Mouse (Mus musculus) ES-E14 (cell line): ENCODE data around the gene Ltbp3. TPM values are rescaled to one million over a fixed set of nuclear protein-coding genes. Genes with fewer than 3 reads are reported as not detected.

ENCODE experiments used
- DNase-seq: peaks from one replicate; pipeline ENCODE4 v3.0.0-alpha.2; 2013; ENCODE audit warnings: low read depth, low spot score
- H3K27ac ChIP-seq: 2 replicates; pipeline ENCODE4 v1.5.1; 2012; ENCODE audit warnings: low read depth, mild to moderate bottlenecking, low read length, moderate library complexity, mixed read lengths; ENCODE audit not compliant: poor library complexity, insufficient read depth, severe bottlenecking
- H3K36me3 ChIP-seq: 2 replicates; pipeline ENCODE4 v1.6.1; 2012; ENCODE audit warnings: mild to moderate bottlenecking, low read length, moderate library complexity, mixed read lengths; ENCODE audit not compliant: control insufficient read depth, poor library complexity, insufficient read depth, severe bottlenecking
- H3K4me1 ChIP-seq, 2 experiments: fragments of 150-350 bp in 1 of 2; sonication (generic) in 1 of 2; 2 replicates each; pipeline ENCODE4 v1.6.1; 2012; ENCODE audit warnings: low read length in 2 of 2, mild to moderate bottlenecking in 1 of 2, mixed read lengths in 1 of 2; ENCODE audit not compliant: control insufficient read depth in 2 of 2, insufficient read depth in 2 of 2, poor library complexity in 1 of 2
- H3K4me3 ChIP-seq, 2 experiments: fragments of 150-350 bp in 1 of 2; sonication (generic) in 1 of 2; 2 replicates each; pipeline ENCODE4 v1.5.1; 2012; ENCODE audit warnings: low read length in 2 of 2, low read depth in 1 of 2, mild to moderate bottlenecking in 1 of 2, mixed read lengths in 1 of 2; ENCODE audit not compliant: insufficient read depth in 1 of 2, poor library complexity in 1 of 2, severe bottlenecking in 1 of 2
- H3K9ac ChIP-seq: 2 replicates; pipeline ENCODE4 v1.6.1; 2012; ENCODE audit warnings: low read depth, mild to moderate bottlenecking, low read length, mixed read lengths; ENCODE audit not compliant: poor library complexity, insufficient read depth, severe bottlenecking
- H3K9me3 ChIP-seq: fragments of 150-350 bp; sonication (generic); 2 replicates; pipeline ENCODE4 v1.6.1; 2012; ENCODE audit warnings: low read depth, mild to moderate bottlenecking, low read length; ENCODE audit not compliant: control insufficient read depth, insufficient read depth
- CHD2 ChIP-seq: IDR thresholded peaks from 2 replicates; pipeline ENCODE4 v1.6.1; 2014; ENCODE audit warnings: mild to moderate bottlenecking, low read depth, low read length, inconsistent platforms
- HCFC1 ChIP-seq: IDR thresholded peaks from 2 replicates; pipeline ENCODE4 v1.6.1; 2012; ENCODE audit warnings: low read length, inconsistent platforms, borderline replicate concordance; ENCODE audit not compliant: insufficient read depth
- MAFK ChIP-seq: IDR thresholded peaks from 2 replicates; pipeline ENCODE4 v1.6.1; 2014; ENCODE audit warnings: mild to moderate bottlenecking, low read depth, low read length, inconsistent platforms; ENCODE audit not compliant: insufficient read depth
- ZC3H11A ChIP-seq: IDR thresholded peaks from 2 replicates; pipeline ENCODE4 v1.6.1; 2012; ENCODE audit warnings: low read depth, mild to moderate bottlenecking, inconsistent platforms, low read length, borderline replicate concordance
- ZNF384 ChIP-seq: IDR thresholded peaks from 2 replicates; pipeline ENCODE4 v1.6.1; 2012; ENCODE audit warnings: low read depth, low read length, inconsistent platforms
- in situ Hi-C, 2 experiments: fragments of 600-800 bp; cut with MboI; formaldehyde crosslinking; loops; one replicate each; pipeline ENCODE4 v1.15.1; 2025; ENCODE audit warnings: low sequenced_read_pairs in 2 of 2, inconsistent platforms in 1 of 2; ENCODE audit not compliant: unreplicated experiment in 2 of 2
- total RNA-seq: library from RNA; depleted of rRNA; stranded (reverse); fragments of 300-350 nt; gene quantifications from 2 replicates; pipeline ENCODE4 v1.2.3, GENCODE M21; 2012

The Ltbp3 gene
- total RNA-seq, 1 experiment: 7.0 TPM

DNA sequence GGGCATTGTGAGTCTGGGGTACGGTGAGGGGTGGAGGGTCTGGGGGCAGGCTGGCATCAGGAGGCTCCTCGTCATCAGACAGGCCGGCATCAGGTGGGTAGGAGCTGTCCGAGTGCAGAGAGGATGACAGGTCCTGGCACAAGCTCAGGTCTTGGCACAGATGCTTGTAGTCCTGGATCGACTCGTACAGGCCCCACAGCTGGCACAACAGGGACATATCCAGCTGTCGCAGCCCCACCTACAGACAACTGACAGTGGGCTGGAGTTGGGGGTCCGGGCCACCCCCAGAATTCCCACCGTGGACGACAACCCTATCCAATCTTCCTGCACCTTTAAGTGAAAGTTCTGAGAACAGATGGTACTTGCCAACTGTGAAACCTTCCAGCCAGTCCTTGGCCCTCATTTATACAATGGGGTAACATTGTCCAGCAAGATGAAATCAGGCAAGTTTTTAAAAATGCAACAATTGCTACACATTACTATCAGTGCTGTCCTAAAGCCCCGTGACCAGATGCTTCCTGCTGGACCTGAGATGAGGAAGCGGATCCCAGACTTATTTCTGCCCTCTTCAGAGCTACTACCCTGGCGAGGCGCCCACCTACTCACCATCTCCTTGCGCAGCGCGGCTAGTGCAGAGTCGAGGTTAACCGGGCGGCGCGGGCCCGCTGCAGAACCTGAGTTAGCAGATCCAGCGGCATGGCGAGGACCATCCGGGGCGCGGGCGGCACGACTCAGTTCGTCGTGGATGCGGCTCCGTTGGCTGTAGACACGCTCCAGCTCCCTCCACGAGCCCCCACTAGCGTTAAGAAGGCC, 11.9 kb upstream of the Ltbp3 start:
- peak overlapping the region; percentile 89 for H3K9ac ChIP-seq
- TF ChIP-seq HCFC1 (no peak), CHD2 (no peak), ZNF384 (no peak), MAFK (no peak), ZC3H11A (no peak)
- no peak for DNase-seq
- H3K9me3 ChIP-seq: no peaks in the 10 kb centered on the region
- peaks cover 8% of the 10 kb centered on the region for H3K36me3 ChIP-seq
- peak overlapping the region; percentile 68 to 87 for H3K4me3 ChIP-seq
- no peak overlapping the region for H3K27ac ChIP-seq
- in situ Hi-C loops: no loop called here
- peaks cover 2 to 35% of the 10 kb centered on the region in 2 experiments; a peak in 2 of 4 replicates for H3K4me1 ChIP-seq

DNA sequence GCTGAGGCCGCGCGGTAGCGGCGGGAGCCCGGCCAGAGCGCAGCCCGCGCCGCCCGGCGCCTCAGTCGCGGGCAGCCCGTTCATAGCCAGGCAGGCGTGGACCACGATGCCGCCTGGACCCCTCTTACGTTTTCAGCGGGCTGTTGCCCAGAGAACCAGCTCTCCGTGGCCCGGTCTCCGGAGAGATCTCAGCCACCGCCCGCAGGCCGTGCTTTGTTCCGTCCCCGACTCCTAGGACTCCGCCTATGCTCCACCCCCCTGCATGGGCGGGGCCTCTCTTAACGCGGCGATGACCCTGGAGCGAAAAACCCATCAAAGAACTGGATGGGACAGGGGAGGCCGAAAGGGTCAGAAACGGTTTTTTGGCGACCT, 11.3 kb upstream of the Ltbp3 start, which contains the start of gene Fam89b:
Gene Fam89b, minus strand, starts transcription at position 210 of the 372 bp plus-strand sequence.
- peak; percentile 81 for DNase-seq
- in situ Hi-C loops: no loop called here
- peaks cover 2 to 32% of the 10 kb centered on the region in 2 experiments; a peak in 2 of 4 replicates for H3K4me1 ChIP-seq

DNA sequence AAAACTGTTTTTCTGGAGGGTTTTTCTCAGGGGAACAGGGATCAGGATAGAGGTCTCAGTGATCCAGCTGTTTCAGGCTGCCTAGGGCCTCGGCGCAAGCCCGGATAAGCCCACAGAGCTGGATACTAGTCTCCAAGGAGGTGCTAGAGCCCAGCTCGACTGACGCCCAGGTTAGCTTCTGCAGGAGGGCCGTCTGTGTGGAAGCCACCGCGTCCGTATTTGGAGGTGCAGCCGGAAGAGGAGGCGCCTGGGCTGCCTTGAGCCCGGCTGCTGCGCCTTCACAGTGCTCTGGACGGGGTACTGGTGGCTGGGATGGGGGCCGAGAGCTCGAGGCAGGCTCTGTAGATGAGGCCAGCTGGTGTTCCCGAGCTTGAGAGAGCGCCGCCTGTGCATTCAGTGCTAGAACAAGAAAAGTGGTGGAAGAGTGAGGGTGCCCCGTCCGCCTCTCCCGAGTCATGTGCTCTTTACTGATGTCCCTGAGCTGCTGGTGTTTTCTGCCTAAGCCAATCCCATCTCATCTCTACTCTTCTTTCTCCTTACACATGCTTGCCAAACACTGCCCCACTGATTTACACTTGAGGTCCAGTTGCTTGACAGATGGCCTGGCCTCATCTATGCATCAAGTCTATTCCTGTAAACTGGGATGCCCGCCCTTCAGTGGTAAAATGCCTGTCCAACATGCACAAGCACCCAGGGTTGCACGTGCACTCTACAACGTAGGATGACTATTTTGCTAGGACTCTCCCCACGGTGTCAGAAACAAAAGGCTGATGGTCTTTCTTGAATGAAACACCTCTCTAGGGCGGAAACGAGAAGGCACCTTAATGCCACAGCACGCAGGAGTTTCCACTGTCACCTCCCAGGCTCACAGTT, 10.2 kb upstream of the Ltbp3 start:
- no peak for DNase-seq
- Histone ChIP-seq H3K9ac (peak overlapping the region; percentile 78), H3K4me3 (peak overlapping the region; percentile 80 to 88), H3K4me1 (peaks cover 2 to 25% of the 10 kb centered on the region in 2 experiments; a peak in 2 of 4 replicates), H3K9me3 (no peaks in the 10 kb centered on the region), H3K36me3 (peaks cover 8% of the 10 kb centered on the region), H3K27ac (no peak overlapping the region)
- in situ Hi-C loops: no loop called here
- TF ChIP-seq ZC3H11A (no peak), MAFK (no peak), HCFC1 (no peak), ZNF384 (no peak), CHD2 (no peak)

More for the DNA sequence above, 11.3 kb upstream of the Ltbp3 start, which contains the start of gene Fam89b:
- no peak within 1 kb of the TSS for H3K27ac ChIP-seq
- peak within 1 kb of the TSS; percentile 89 for H3K9ac ChIP-seq
- H3K36me3 ChIP-seq: peaks cover 8% of the 10 kb centered on the region
- TF ChIP-seq ZNF384 (no peak), MAFK (no peak), CHD2 (no peak), ZC3H11A (no peak), HCFC1 (no peak)
- H3K9me3 ChIP-seq: no peaks in the 10 kb centered on the region
- peak within 1 kb of the TSS; percentile 87 to 88 for H3K4me3 ChIP-seq

DNA sequence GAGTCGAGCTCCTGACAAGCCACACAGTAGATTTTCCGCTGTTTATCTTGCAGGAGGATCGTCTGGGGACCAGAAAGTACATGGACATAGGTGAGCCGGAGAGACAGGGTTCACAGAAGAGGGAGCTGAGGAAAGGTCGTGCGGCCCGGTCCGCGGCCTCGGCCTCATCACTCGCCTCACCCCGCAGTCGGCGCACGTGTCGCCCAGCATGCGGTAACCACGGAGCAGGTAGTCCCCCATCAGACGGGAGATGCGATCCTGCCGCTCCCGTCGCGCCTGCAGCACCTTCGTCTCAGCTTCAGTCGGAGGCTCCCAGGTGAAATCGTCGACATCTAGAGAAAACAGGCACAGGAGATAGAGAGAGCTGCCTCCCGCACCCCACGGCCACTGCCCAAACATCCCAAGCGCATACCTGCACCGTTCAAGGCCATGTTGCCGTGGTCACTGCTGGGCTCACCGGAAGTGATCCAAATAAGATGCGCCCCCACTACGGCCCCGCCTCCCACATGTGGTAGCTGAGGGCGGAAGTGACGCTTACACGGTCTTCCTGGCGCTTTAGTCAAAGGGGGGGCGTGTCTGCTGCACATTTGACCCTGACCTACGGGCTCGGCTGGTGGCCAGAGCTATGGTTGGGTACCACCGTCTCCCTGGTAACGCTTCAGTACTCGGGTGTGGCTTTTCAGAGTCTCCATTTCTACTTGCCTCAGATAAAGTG, 9.3 kb upstream of the Ltbp3 start:
- peaks cover 2 to 25% of the 10 kb centered on the region in 2 experiments; a peak in 2 of 4 replicates for H3K4me1 ChIP-seq
- H3K9ac ChIP-seq: peak overlapping the region; percentile 78
- H3K4me3 ChIP-seq: peak overlapping the region; percentile 80 to 88
- H3K36me3 ChIP-seq: peaks cover 8% of the 10 kb centered on the region
- DNase-seq: peak; percentile 89
- in situ Hi-C loops: no loop called here
- TF ChIP-seq CHD2: no peak
- no peak for TF ChIP-seq MAFK
- peak; percentile 80 for TF ChIP-seq HCFC1
- TF ChIP-seq ZNF384: no peak
- peak overlapping the region; percentile 5; the same call in 1 of the 2 replicates for H3K27ac ChIP-seq
- no peaks in the 10 kb centered on the region for H3K9me3 ChIP-seq
